Mouse (Mus musculus) forebrain, embryonic 14.5 days (tissue): ENCODE measurements around the gene Eif3g. TPM values are rescaled to one million over a fixed set of nuclear protein-coding genes. Genes with fewer than 3 reads are reported as not detected.

ENCODE experiments used
- ATAC-seq: fragments of 200-750 bp; cut with Nextera tagmentation; 2 replicates; pipeline ENCODE4 v1.8.0; 2017; ENCODE audit warnings: mild to moderate bottlenecking, moderate library complexity
- DNase-seq: peaks from one replicate; pipeline ENCODE4 v3.0.0-alpha.2; 2015; ENCODE audit warnings: low spot score
- H3K27ac ChIP-seq: fragments of 300-500 bp; sonication (generic); 2 replicates; pipeline ENCODE4 v1.5.1; 2014; ENCODE audit warnings: low read depth, mild to moderate bottlenecking, control low read depth, low read length, moderate library complexity
- H3K27me3 ChIP-seq: fragments of 300-500 bp; sonication (generic); replicated peaks from 2 replicates; pipeline ENCODE4 v1.6.1; 2014; ENCODE audit warnings: low read length, control low read depth, mixed read lengths; ENCODE audit not compliant: control insufficient read depth, insufficient read depth
- H3K36me3 ChIP-seq: fragments of 300-500 bp; sonication (generic); 2 replicates; pipeline ENCODE4 v1.6.1; 2014; ENCODE audit warnings: low read length, control low read depth; ENCODE audit not compliant: control insufficient read depth, insufficient read depth
- H3K4me1 ChIP-seq: fragments of 300-500 bp; sonication (generic); 2 replicates; pipeline ENCODE4 v1.6.1; 2014; ENCODE audit warnings: antibody characterized with exemption, low read length, control low read depth; ENCODE audit not compliant: control insufficient read depth, insufficient read depth
- H3K4me2 ChIP-seq: fragments of 300-500 bp; sonication (generic); 2 replicates; pipeline ENCODE4 v1.6.1; 2014; ENCODE audit warnings: mild to moderate bottlenecking, control low read depth, low read length
- H3K4me3 ChIP-seq: fragments of 300-500 bp; sonication (generic); 2 replicates; pipeline ENCODE4 v1.5.1; 2014; ENCODE audit warnings: low read depth, low read length, control low read depth
- H3K9ac ChIP-seq: fragments of 300-500 bp; sonication (generic); 2 replicates; pipeline ENCODE4 v1.6.1; 2014; ENCODE audit warnings: mild to moderate bottlenecking, low read length, control low read depth, moderate library complexity
- H3K9me3 ChIP-seq: fragments of 300-500 bp; sonication (generic); replicated peaks from 2 replicates; pipeline ENCODE4 v1.6.1; 2016; ENCODE audit warnings: low read length, control low read depth, mixed read lengths; ENCODE audit not compliant: control insufficient read depth
- WGBS: fragments of 180-500 bp; shearing (Covaris S2); extraction: QIAGEN DNeasy Blood & Tissue Kit; methylation state at CpG from one replicate; pipeline ENCODE4 v1.1.7; 2014; 5-methylcytosine and 5-hydroxymethylcytosine counted together
- polyA plus RNA-seq: library from polyadenylated mRNA; unstranded; fragments of >200 nt; fragmentation: Nextera tagmentation; extraction: Ambion mirVana; gene quantifications from 2 replicates; pipeline ENCODE4 v1.2.1, GENCODE M21; 2014

Eif3g gene
- polyA plus RNA-seq, 1 experiment from 2014 or later, result 264 TPM

DNA sequence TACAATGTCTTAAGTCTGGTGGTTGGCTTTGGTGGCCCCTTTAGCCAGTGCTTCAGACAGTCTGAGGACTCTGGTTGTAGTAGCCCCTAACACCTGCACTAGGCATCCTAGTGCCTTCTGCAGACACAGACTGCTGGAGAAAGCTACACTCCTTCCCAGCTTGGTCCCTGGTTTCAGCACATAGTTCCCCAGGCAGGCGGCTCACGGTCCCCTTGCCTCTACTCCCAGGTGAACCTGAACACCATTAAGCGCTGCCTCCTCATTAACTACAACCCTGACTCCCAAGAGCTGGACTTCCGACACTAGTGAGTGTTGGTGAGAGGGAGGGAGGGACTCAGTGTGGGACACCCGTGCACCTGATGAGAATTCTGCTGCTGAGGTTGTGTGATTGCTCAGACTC is 8.0 kb downstream of the Eif3g start:
- Histone ChIP-seq H3K4me2 (no peak overlapping the region), H3K9ac (no peak overlapping the region), H3K36me3 (peaks cover 62% of the 10 kb centered on the region), H3K4me3 (no peak overlapping the region), H3K27ac (no peak overlapping the region), H3K9me3 (no peaks in the 10 kb centered on the region), H3K27me3 (no peaks in the 10 kb centered on the region), H3K4me1 (no peaks in the 10 kb centered on the region)
- 89% methylated on average over 5 of the region's 5 CpGs for WGBS
- no peak for DNase-seq
- ATAC-seq, result no peak

DNA sequence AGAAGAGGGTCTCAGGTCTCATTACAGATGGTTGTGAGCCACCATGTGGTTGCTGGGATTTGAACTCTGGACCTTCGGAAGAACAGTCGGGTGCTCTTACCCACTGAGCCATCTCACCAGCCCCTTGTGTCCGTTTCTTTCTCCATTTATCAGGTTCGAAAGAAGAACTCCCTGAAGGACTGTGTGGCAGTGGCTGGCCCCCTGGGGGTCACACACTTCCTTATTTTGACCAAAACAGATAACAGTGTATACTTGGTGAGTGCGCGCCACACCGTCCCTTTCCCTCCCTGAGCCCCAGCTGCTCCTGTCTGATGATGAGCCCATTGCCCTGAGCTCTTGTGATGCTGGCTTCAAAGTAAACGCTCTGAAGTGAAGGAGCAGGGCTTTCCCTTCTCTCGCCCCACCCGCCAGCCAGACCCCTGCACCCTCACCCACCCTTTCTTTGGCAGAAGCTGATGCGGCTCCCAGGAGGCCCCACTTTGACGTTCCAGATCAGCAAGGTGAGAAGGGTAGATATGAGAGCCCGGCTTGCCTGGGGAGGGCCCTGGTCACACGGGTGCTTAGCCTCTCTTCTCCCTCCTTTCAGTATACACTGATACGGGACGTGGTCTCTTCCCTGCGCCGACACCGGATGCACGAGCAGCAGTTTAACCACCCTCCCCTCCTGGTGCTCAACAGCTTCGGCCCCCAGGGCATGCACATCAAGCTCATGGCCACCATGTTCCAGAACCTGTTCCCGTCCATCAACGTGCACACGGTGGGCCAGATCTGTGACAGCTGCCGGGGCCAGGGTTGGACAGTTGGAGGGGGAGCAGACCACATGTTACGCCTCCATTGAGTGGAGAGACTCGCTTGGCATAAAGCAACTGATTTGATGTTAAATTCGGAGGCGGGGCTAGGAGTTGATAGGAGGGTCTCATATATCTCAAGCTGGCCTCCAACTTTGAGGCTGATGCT is 9.0 kb downstream of the Eif3g start:
- H3K9me3 ChIP-seq, result no peaks in the 10 kb centered on the region
- 89% methylated on average over 29 of the region's 29 CpGs for WGBS
- peak overlapping the region; percentile 86; the same call in 1 of the 2 replicates for H3K4me3 ChIP-seq
- H3K36me3 ChIP-seq, result peaks cover 52% of the 10 kb centered on the region
- H3K4me2 ChIP-seq, result peak overlapping the region; percentile 92; the same call in 1 of the 2 replicates
- no peaks in the 10 kb centered on the region for H3K27me3 ChIP-seq
- H3K4me1 ChIP-seq, result no peaks in the 10 kb centered on the region
- no peak overlapping the region for H3K27ac ChIP-seq
- ATAC-seq, result no peak
- DNase-seq, result no peak
- H3K9ac ChIP-seq, result no peak overlapping the region

DNA sequence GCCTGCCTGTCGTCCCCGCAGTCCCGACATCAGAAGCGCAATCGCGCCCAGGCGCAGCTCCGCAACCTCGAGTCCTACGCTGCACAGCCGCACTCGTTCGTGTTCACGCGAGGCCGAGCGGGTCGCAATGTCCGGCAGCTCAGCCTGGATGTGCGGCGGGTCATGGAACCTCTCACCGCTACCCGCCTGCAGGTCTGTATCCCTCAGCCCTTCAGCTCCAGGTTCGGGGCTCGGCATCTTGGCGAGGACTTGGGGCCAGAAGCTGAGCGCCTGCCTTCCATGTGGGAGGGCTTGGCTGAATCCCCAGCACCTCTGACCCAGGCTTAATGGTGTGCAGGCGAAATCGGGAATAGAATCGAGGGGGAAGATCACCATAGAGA is 10.0 kb downstream of the Eif3g start:
- H3K27ac ChIP-seq, result peak overlapping the region; percentile 27; the same call in 1 of the 2 replicates

DNA sequence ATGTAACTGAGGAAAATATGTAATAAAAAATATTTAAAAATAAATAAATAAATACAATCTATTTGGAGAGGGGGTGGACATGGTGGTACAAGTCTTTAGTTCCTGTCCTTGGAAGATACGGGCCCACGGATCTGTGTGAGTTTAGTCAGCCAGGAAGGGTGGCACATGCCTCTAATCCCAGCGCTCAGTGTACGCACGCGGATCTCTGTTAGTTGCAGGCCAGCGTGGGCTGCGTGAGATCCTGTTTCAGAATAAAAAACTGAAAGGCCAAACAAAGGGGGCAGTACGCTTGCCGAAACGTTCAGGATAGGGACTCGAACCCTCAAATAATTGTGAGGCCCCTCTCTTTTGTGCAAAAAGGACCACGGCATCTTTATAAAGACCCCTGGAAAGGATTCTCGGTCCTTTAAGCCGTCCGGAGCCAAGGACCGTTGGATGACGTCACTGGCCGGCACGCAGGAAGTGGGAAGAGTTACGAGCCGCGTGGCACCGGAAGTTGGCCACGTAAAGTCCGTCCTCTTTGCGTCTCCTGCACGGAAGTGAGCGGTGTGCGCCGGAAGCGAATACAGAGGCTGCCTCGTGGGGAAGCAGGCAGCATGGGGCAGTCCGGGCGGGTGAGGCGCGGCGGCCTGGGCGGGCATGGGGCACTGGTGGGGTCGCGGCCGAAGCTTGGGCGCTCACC is 10.6 kb downstream of the Eif3g start, which contains the start of gene Ppan:
Gene Ppan, plus strand, starts transcription at position 472 of the 682 bp plus-strand sequence.
- Histone ChIP-seq H3K4me3 (peak within 1 kb of the TSS; percentile 86), H3K36me3 (peaks cover 36% of the 10 kb centered on the region), H3K9me3 (no peaks in the 10 kb centered on the region), H3K4me1 (no peaks in the 10 kb centered on the region), H3K27me3 (no peaks in the 10 kb centered on the region), H3K9ac (peak within 1 kb of the TSS; percentile 82), H3K27ac (peak within 1 kb of the TSS; percentile 91), H3K4me2 (peak within 1 kb of the TSS; percentile 92)
- under 1% methylated on average over 41 of the region's 43 CpGs for WGBS
- ATAC-seq (peak; percentile 98), DNase-seq (peak; percentile 98)

More for the DNA sequence above, 10.0 kb downstream of the Eif3g start:
- DNase-seq (no peak), ATAC-seq (no peak)
- peaks cover 42% of the 10 kb centered on the region for H3K36me3 ChIP-seq
- 0% methylated on average over 27 of the region's 30 CpGs for WGBS
- no peaks in the 10 kb centered on the region for H3K4me1 ChIP-seq
- no peaks in the 10 kb centered on the region for H3K27me3 ChIP-seq
- peak overlapping the region; percentile 86 for H3K4me3 ChIP-seq
- H3K9ac ChIP-seq, result peak overlapping the region; percentile 82
- H3K9me3 ChIP-seq, result no peaks in the 10 kb centered on the region
- H3K4me2 ChIP-seq, result peak overlapping the region; percentile 92

DNA sequence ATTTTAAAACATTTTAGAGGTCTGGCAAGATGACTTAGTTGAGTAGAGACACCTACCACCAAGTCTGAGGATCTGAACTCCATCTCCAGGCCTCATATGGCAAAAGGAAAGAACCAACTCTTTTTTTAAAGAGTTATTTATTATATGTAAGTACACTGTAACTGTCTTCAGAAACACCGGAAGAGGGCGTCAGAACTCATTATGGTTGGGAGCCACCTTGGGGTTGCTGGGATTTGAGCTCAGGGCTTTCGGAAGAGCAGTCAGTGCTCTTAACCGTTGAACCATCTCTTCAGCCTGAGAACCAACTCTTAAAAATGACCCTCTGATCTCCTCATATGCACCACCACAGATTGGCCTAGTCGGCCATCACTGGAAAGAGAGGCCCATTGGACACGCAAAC is 11.2 kb downstream of the Eif3g start:
- ATAC-seq (no peak), DNase-seq (no peak)
- Histone ChIP-seq H3K9ac (no peak overlapping the region), H3K27ac (peak overlapping the region; percentile 91; the same call in 1 of the 2 replicates), H3K4me1 (no peaks in the 10 kb centered on the region), H3K27me3 (no peaks in the 10 kb centered on the region), H3K9me3 (no peaks in the 10 kb centered on the region), H3K4me2 (peak overlapping the region; percentile 92), H3K36me3 (peaks cover 30% of the 10 kb centered on the region), H3K4me3 (no peak overlapping the region)
- 88% methylated on average over 6 of the region's 6 CpGs for WGBS

GRCm38 (mm10) chr9:20886563-20886962 is 11.9 kb downstream of the Eif3g start:
- no peaks in the 10 kb centered on the region for H3K27me3 ChIP-seq
- DNase-seq, result no peak
- 92% methylated on average over 2 of the region's 2 CpGs for WGBS
- no peak overlapping the region for H3K9ac ChIP-seq
- H3K36me3 ChIP-seq, result peaks cover 23% of the 10 kb centered on the region
- no peaks in the 10 kb centered on the region for H3K4me1 ChIP-seq
- H3K4me2 ChIP-seq, result no peak overlapping the region
- no peaks in the 10 kb centered on the region for H3K9me3 ChIP-seq
- ATAC-seq, result no peak
- H3K27ac ChIP-seq, result no peak overlapping the region
- H3K4me3 ChIP-seq, result no peak overlapping the region

GRCm38 (mm10) chr9:20879097-20879792 is 19.2 kb downstream of the Eif3g start, which contains the start of gene Angptl6:
Gene Angptl6, minus strand, starts transcription at chr9:20879727.
- peak within 1 kb of the TSS; percentile 73 for H3K4me2 ChIP-seq

DNA sequence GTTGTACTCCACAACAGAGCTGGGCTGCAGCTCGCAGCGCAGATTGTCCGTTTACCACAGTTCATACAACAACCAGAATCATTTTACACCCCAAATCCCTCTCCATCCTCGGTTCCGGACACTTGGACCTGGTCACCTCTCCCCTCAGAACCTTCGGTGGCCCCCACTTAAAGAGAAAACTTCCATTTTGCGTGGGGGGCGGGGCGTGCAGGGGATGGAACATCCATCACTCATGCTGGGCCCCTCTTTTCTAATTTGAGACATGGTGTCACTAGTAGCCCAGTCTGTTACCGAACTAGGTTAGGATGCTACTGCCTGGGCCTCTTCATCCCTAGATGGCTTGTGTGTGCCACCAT is 19.7 kb downstream of the Eif3g start:
- ATAC-seq, result no peak; the same call in 1 of the 2 replicates
- 23% methylated on average over 10 of the region's 10 CpGs for WGBS

More at GRCm38 (mm10) chr9:20879097-20879792, 19.2 kb downstream of the Eif3g start, which contains the start of gene Angptl6:
- no peaks in the 10 kb centered on the region for H3K27me3 ChIP-seq
- DNase-seq, result no peak
- H3K4me3 ChIP-seq, result peak within 1 kb of the TSS; percentile 39
- 93% methylated on average over 13 of the region's 13 CpGs for WGBS
- H3K4me1 ChIP-seq, result no peaks in the 10 kb centered on the region; the same call in 1 of the 2 replicates
- H3K9ac ChIP-seq, result peak within 1 kb of the TSS; percentile 73
- H3K9me3 ChIP-seq, result no peaks in the 10 kb centered on the region
- peak within 1 kb of the TSS; percentile 91 for H3K27ac ChIP-seq
- no peak for ATAC-seq
- no peaks in the 10 kb centered on the region for H3K36me3 ChIP-seq

More for the DNA sequence above, 19.7 kb downstream of the Eif3g start:
- H3K4me2 ChIP-seq, result peak overlapping the region; percentile 73
- no peaks in the 10 kb centered on the region for H3K9me3 ChIP-seq
- no peaks in the 10 kb centered on the region for H3K27me3 ChIP-seq
- no peaks in the 10 kb centered on the region for H3K36me3 ChIP-seq
- H3K27ac ChIP-seq, result peak overlapping the region; percentile 91
- no peaks in the 10 kb centered on the region; the same call in 1 of the 2 replicates for H3K4me1 ChIP-seq
- no peak for DNase-seq
- peak overlapping the region; percentile 73 for H3K9ac ChIP-seq
- H3K4me3 ChIP-seq, result peak overlapping the region; percentile 39
